Mouse (Mus musculus): ENCODE data around the gene Max.

DNA sequence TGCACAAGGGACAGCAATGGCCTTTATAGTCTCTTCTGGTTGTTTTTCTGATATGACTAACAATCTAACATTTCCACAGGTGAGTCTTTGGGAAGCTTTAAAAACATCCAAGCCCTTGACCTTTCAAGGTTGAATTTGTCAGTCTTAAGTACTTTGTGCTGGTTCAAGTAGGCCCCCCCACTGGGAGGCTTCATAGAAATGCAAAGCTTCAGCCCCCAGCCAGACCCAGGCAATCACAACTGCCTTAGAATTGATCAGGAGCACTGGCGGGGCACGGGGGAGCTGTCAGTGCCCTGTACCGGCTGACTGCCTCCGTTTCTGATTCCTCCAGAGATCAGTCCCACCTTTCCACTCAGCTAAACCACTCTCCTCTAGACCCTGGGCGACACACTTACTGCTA lies 3.1 kb upstream of the Max start:
- no peak for TF ChIP-seq CTCF (IDR thresholded peaks at IDR 0.05; ENCODE audit: control insufficient read depth, insufficient read depth, low read length)
- no peak for TF ChIP-seq POLR2A (IDR thresholded peaks at IDR 0.05; ENCODE audit: borderline replicate concordance, control insufficient read depth, low read depth, low read length)
